Mouse (Mus musculus): ENCODE data around the gene Zfp846. TPM values are rescaled to one million over a fixed set of nuclear protein-coding genes. Genes with fewer than 3 reads are reported as not detected.

The Zfp846 gene
- polyA plus RNA-seq, 1 experiment from 2014 or later: 14.5 TPM

DNA sequence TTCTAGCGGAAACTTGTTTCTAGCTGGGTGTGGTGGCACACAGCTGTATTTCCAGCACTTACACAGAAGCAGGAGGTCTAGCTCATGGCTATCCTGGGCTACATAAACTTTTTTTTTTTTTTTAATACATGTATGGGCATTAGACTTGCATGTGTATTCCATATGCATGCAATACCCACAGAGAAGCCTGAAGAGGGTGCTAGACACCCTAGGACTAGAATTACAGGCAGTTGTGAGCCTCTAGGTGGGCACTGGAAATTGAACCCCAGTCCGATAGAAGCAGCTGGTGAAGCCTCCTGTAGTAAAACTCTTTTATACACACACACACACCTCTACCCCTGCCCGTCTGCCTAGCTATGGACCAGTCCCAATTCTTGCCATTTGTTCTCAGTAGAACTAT is 72.8 kb downstream of the Zfp846 start:
- WGBS: 91% methylated on average over 3 of the region's 3 CpGs
- DNase-seq (ENCODE audit: low spot score) (no peak), ATAC-seq (ENCODE audit: low read depth) (no peak)
- H3K9me3 ChIP-seq (ENCODE audit: control insufficient read depth, low read length): no peaks in the 10 kb centered on the region
- no peak overlapping the region for H3K9ac ChIP-seq (ENCODE audit: low read depth, low read length)
- H3K27me3 ChIP-seq (replicated peaks; ENCODE audit: control insufficient read depth, insufficient read depth, low read length): no peaks in the 10 kb centered on the region
- peaks cover 50% of the 10 kb centered on the region for H3K36me3 ChIP-seq (ENCODE audit: control insufficient read depth, insufficient read depth, low read length)
- H3K27ac ChIP-seq (replicated peaks; ENCODE audit: low read depth, low read length): no peak overlapping the region
- 0 out of 2 replicates have a peak overlapping the region, but pooled peaks have one; percentile 63 for H3K4me2 ChIP-seq (ENCODE audit: low read depth, low read length)
- 0 out of 2 replicates have a peak, but pooled peaks cover 9% of the 10 kb centered on the region for H3K4me1 ChIP-seq (ENCODE audit: control insufficient read depth, insufficient read depth, low read length)
- no peak overlapping the region for H3K4me3 ChIP-seq (ENCODE audit: low read depth, low read length)

Other genes starting within 250 kb of the Zfp846 start
- gene Olfr18, start 245.2 kb upstream of the Zfp846 start, polyA plus RNA-seq (2014; fragmentation: Nextera tagmentation; extraction: Ambion mirVana): not detected in 2 replicates
- 32.7 and 40.1 TPM in 2 replicates for gene Zfp560, start 196.1 kb upstream of the Zfp846 start, polyA plus RNA-seq (2014; fragmentation: Nextera tagmentation; extraction: Ambion mirVana)
- 19.6 and 26.1 TPM in 2 replicates for gene Zfp26, start 121.1 kb upstream of the Zfp846 start, polyA plus RNA-seq (2014; fragmentation: Nextera tagmentation; extraction: Ambion mirVana)
- gene Zfp426, start 88.5 kb upstream of the Zfp846 start, polyA plus RNA-seq (2014; fragmentation: Nextera tagmentation; extraction: Ambion mirVana): 25.6 and 26.1 TPM in 2 replicates
- 80.9 and 90.5 TPM in 2 replicates for gene Zfp266, start 59.9 kb upstream of the Zfp846 start, polyA plus RNA-seq (2014; fragmentation: Nextera tagmentation; extraction: Ambion mirVana)
- 332 and 354 TPM in 2 replicates for gene Ubl5, start 61.6 kb downstream of the Zfp846 start, polyA plus RNA-seq (2014; fragmentation: Nextera tagmentation; extraction: Ambion mirVana)
- gene Fbxl12, start 63.5 kb downstream of the Zfp846 start, polyA plus RNA-seq (2014; fragmentation: Nextera tagmentation; extraction: Ambion mirVana): 11.5 and 14.3 TPM in 2 replicates
- gene Pin1, start 70.8 kb downstream of the Zfp846 start, polyA plus RNA-seq (2014; fragmentation: Nextera tagmentation; extraction: Ambion mirVana): 46.3 and 48.1 TPM in 2 replicates
- gene Olfm2, start 165.1 kb downstream of the Zfp846 start, polyA plus RNA-seq (2014; fragmentation: Nextera tagmentation; extraction: Ambion mirVana): 9.2 and 9.7 TPM in 2 replicates
- 8.3 and 13.2 TPM in 2 replicates for gene Col5a3, start 233.8 kb downstream of the Zfp846 start, polyA plus RNA-seq (2014; fragmentation: Nextera tagmentation; extraction: Ambion mirVana)
- not detected in 2 replicates for gene Rdh8, start 237.2 kb downstream of the Zfp846 start, polyA plus RNA-seq (2014; fragmentation: Nextera tagmentation; extraction: Ambion mirVana)

Measured in embryonic facial prominence, embryonic 14.5 days (tissue).